14 mouse cellular contexts compared by ENCODE assay signal in the genomic region with DNA sequence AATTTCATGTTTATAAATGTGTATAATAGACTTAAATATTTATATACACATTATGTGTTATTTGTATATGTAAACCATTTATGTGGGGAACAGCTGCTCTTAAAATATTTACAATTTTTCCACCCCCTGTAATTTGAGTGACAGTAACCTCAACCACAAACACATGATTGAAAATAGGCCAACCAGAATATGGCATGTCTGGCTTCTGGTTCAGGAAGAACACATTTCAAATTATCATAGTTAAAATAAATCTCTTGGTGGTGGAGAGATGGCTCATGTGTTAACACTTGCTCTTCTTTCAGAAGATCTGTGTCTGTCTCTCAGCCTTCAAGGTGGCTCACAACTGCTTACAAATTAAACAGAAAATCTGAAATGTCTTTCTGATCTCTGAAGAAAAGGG.
"Had no signal": no experiment of that assay in that cellular context is flagged by ENCODE, and none has a peak within 500 bp of the region (broad histone marks: within the 10 kb centered on the region; RNA-seq: fewer than 3 reads in every experiment).

No protein-coding gene starts in this region.

- H3K4me3 ChIP-seq: lung, embryonic 15.5 days; midbrain, embryonic 13.5 days; midbrain, embryonic 15.5 days; neural tube, embryonic 12.5 days; stomach, embryonic 15.5 days had no signal

- H3K27me3 ChIP-seq: lung, embryonic 15.5 days; midbrain, embryonic 13.5 days; midbrain, embryonic 15.5 days; neural tube, embryonic 12.5 days; stomach, embryonic 15.5 days had no signal

- H3K27ac ChIP-seq: lung, embryonic 15.5 days; midbrain, embryonic 13.5 days; midbrain, embryonic 15.5 days; neural tube, embryonic 12.5 days; stomach, embryonic 15.5 days; stomach, postnatal 0 days had no signal

- H3K36me3 ChIP-seq: lung, embryonic 15.5 days; midbrain, embryonic 13.5 days; midbrain, embryonic 15.5 days; neural tube, embryonic 12.5 days; stomach, embryonic 15.5 days had no signal

- H3K9me3 ChIP-seq: lung, embryonic 15.5 days; midbrain, embryonic 13.5 days; midbrain, embryonic 15.5 days; neural tube, embryonic 12.5 days; stomach, embryonic 15.5 days had no signal

- H3K4me1 ChIP-seq: lung, embryonic 15.5 days; midbrain, embryonic 13.5 days; midbrain, embryonic 15.5 days; neural tube, embryonic 12.5 days; stomach, embryonic 15.5 days had no signal

- H3K4me2 ChIP-seq: lung, embryonic 15.5 days; midbrain, embryonic 11.5 days; midbrain, embryonic 13.5 days; midbrain, embryonic 15.5 days; neural tube, embryonic 12.5 days; stomach, embryonic 15.5 days had no signal

- DNase-seq: lung, adult 18-20 months; lung, postnatal 10 days; lung, postnatal 4 days; right cerebral cortex, postnatal 14 days; thymus, adult 2 months; thymus, postnatal 25 days; thymus, postnatal 4 days had no signal

- H3K9ac ChIP-seq: lung, embryonic 15.5 days; midbrain, embryonic 13.5 days; midbrain, embryonic 15.5 days; neural tube, embryonic 12.5 days; stomach, embryonic 15.5 days had no signal

- ATAC-seq: midbrain, embryonic 13.5 days; midbrain, embryonic 15.5 days had no signal
